8 mouse cellular contexts compared by ENCODE assay signal in genomic region chr7:24254633-24255474, GRCm38 (mm10). TPM values are rescaled to one million over a fixed set of nuclear protein-coding genes. Genes with fewer than 3 reads are reported as not detected.
DNase-seq lines count a peak whose midpoint lies in the region; ATAC-seq and TF ChIP-seq lines count a peak whose summit lies in the region.

Gene Zfp108 (plus strand): TSS chr7:24254794.

- intact Hi-C loops in heart, adult 2 months (cut with DNase I), result loop anchor here (1.0 to 5.0 kb wide), 6 partner anchors 15 to 173 kb away; partner anchors contain the start of genes Zfp112, Zfp180, Zfp235 and Zfp93

- H3K79me2 ChIP-seq in heart, adult 2 months (replicated peaks; ENCODE audit: control insufficient read depth, insufficient read depth, low read length), result no peaks in the 10 kb centered on the region

- peak; percentile 66 to 77 for DNase-seq in urinary bladder, adult 18-20 months (ENCODE audit: low spot score in 2 of 2)
- no peak for DNase-seq in urinary bladder, postnatal 10 days (ENCODE audit: low spot score)
- DNase-seq in heart, adult 2 months, result peak; percentile 83 to 88
- DNase-seq in kidney, adult 2 months, result peak; percentile 95
- peak; percentile 79 for DNase-seq in limb, embryonic 11.5 days (ENCODE audit: low spot score)
- peak; percentile 40 to 46 for DNase-seq in spleen, postnatal 36 days (ENCODE audit: low spot score in 2 of 2)

- ATAC-seq in embryonic facial prominence, embryonic 12.5 days (ENCODE audit: insufficient number of reproducible peaks, insufficient read depth, low FRiP score, low TSS enrichment), result peak; percentile 84
- ATAC-seq in limb, embryonic 11.5 days (ENCODE audit: insufficient number of reproducible peaks, low FRiP score, low TSS enrichment, low read depth), result peak; percentile 79
- peak; percentile 94 for ATAC-seq in midbrain, embryonic 13.5 days

- H3K4me2 ChIP-seq in embryonic facial prominence, embryonic 12.5 days (replicated peaks), result peak within 1 kb of the TSS; percentile 76
- H3K4me2 ChIP-seq in limb, embryonic 11.5 days (ENCODE audit: low read depth, severe bottlenecking), result peak within 1 kb of the TSS; percentile 64
- peak within 1 kb of the TSS; percentile 56 for H3K4me2 ChIP-seq in midbrain, embryonic 13.5 days (replicated peaks)

- no peaks in the 10 kb centered on the region for H3K27me3 ChIP-seq in embryonic facial prominence, embryonic 12.5 days
- H3K27me3 ChIP-seq in heart, adult 2 months (ENCODE audit: control insufficient read depth, insufficient read depth, low read length), result no peaks in the 10 kb centered on the region
- no peaks in the 10 kb centered on the region for H3K27me3 ChIP-seq in kidney, adult 2 months (replicated peaks; ENCODE audit: control insufficient read depth, insufficient read depth, low read length)
- H3K27me3 ChIP-seq in limb, embryonic 11.5 days (ENCODE audit: control insufficient read depth, insufficient read depth, low read length), result no peaks in the 10 kb centered on the region
- H3K27me3 ChIP-seq in midbrain, embryonic 13.5 days, result no peaks in the 10 kb centered on the region

- peak within 1 kb of the TSS; percentile 64 for H3K9ac ChIP-seq in embryonic facial prominence, embryonic 12.5 days
- peak within 1 kb of the TSS; percentile 77 for H3K9ac ChIP-seq in heart, adult 2 months (ENCODE audit: low read depth, low read length)
- H3K9ac ChIP-seq in limb, embryonic 11.5 days (ENCODE audit: low read length), result peak within 1 kb of the TSS; percentile 64
- H3K9ac ChIP-seq in midbrain, embryonic 13.5 days (replicated peaks), result peak within 1 kb of the TSS; percentile 58

- H3K4me3 ChIP-seq in embryonic facial prominence, embryonic 12.5 days, result peak within 1 kb of the TSS; percentile 55
- H3K4me3 ChIP-seq in heart, adult 2 months, result peak within 1 kb of the TSS; percentile 61
- peak within 1 kb of the TSS; percentile 60 for H3K4me3 ChIP-seq in kidney, adult 2 months (ENCODE audit: insufficient read depth, low read depth, low read length)
- peak within 1 kb of the TSS; percentile 48 for H3K4me3 ChIP-seq in limb, embryonic 11.5 days (ENCODE audit: low read depth, low read length)
- peak within 1 kb of the TSS; percentile 49 for H3K4me3 ChIP-seq in midbrain, embryonic 13.5 days (replicated peaks)

- TF ChIP-seq EP300 in heart, adult 2 months (IDR thresholded peaks at IDR 0.05; ENCODE audit: insufficient read depth, low read depth, low read length), result 0 out of 2 replicates have a peak, but pooled peaks have one; percentile 18

- H3K9me3 ChIP-seq in embryonic facial prominence, embryonic 12.5 days, result no peaks in the 10 kb centered on the region
- no peaks in the 10 kb centered on the region for H3K9me3 ChIP-seq in limb, embryonic 11.5 days (ENCODE audit: control insufficient read depth, low read length)
- no peaks in the 10 kb centered on the region for H3K9me3 ChIP-seq in midbrain, embryonic 13.5 days

- H3K27ac ChIP-seq in embryonic facial prominence, embryonic 12.5 days, result peak within 1 kb of the TSS; percentile 52; the same call in 1 of the 2 replicates
- peak within 1 kb of the TSS; percentile 60 for H3K27ac ChIP-seq in heart, adult 2 months
- H3K27ac ChIP-seq in kidney, adult 2 months (ENCODE audit: insufficient read depth, low read depth, low read length), result no peak within 1 kb of the TSS
- no peak within 1 kb of the TSS for H3K27ac ChIP-seq in limb, embryonic 11.5 days (replicated peaks; ENCODE audit: low read depth, low read length)
- peak within 1 kb of the TSS; percentile 7; the same call in 1 of the 2 replicates for H3K27ac ChIP-seq in midbrain, embryonic 13.5 days

- H3K36me3 ChIP-seq in embryonic facial prominence, embryonic 12.5 days, result peaks cover 3% of the 10 kb centered on the region; the same call in 1 of the 2 replicates
- no peaks in the 10 kb centered on the region; the same call in 1 of the 2 replicates for H3K36me3 ChIP-seq in heart, adult 2 months (ENCODE audit: control insufficient read depth, insufficient read depth, low read length)
- H3K36me3 ChIP-seq in kidney, adult 2 months (ENCODE audit: control insufficient read depth, insufficient read depth, low read length), result no peaks in the 10 kb centered on the region
- no peaks in the 10 kb centered on the region for H3K36me3 ChIP-seq in limb, embryonic 11.5 days (ENCODE audit: control insufficient read depth, insufficient read depth, low read length)
- peaks cover 6% of the 10 kb centered on the region; the same call in 1 of the 2 replicates for H3K36me3 ChIP-seq in midbrain, embryonic 13.5 days

- peak; percentile 79 for TF ChIP-seq POLR2A in heart, adult 2 months (IDR thresholded peaks at IDR 0.05; ENCODE audit: insufficient read depth, low read depth, low read length)
- peak; percentile 49 for TF ChIP-seq POLR2A in kidney, adult 2 months (IDR thresholded peaks at IDR 0.05; ENCODE audit: low read depth, low read length)

- peaks cover 5% of the 10 kb centered on the region; the same call in 1 of the 2 replicates for H3K4me1 ChIP-seq in embryonic facial prominence, embryonic 12.5 days
- H3K4me1 ChIP-seq in heart, adult 2 months (ENCODE audit: control insufficient read depth, insufficient read depth, low read length), result peaks cover 3% of the 10 kb centered on the region
- peaks cover 3% of the 10 kb centered on the region; the same call in 1 of the 2 replicates for H3K4me1 ChIP-seq in kidney, adult 2 months (ENCODE audit: control insufficient read depth, insufficient read depth, low read length)
- H3K4me1 ChIP-seq in limb, embryonic 11.5 days (ENCODE audit: control insufficient read depth, insufficient read depth, low read length), result no peaks in the 10 kb centered on the region
- peaks cover 25% of the 10 kb centered on the region for H3K4me1 ChIP-seq in midbrain, embryonic 13.5 days (replicated peaks)

- 18% methylated on average over 21 of the region's 21 CpGs for WGBS in embryonic facial prominence, embryonic 12.5 days
- 15% methylated on average over 21 of the region's 21 CpGs for WGBS in heart, adult 2 months
- WGBS in kidney, adult 2 months, result 17% methylated on average over 21 of the region's 21 CpGs
- WGBS in limb, embryonic 11.5 days, result 21% methylated on average over 21 of the region's 21 CpGs
- 19% methylated on average over 21 of the region's 21 CpGs for WGBS in midbrain, embryonic 13.5 days

- no peak for TF ChIP-seq CTCF in heart, adult 2 months (IDR thresholded peaks at IDR 0.05)
- TF ChIP-seq CTCF in kidney, adult 2 months (conservative IDR thresholded peaks at IDR 0.05; ENCODE audit: insufficient read depth, insufficient read length, low read depth, low read length), result no peak

RNA-seq across cellular contexts. Expression of gene Zfp108, which starts in this region (rescaled TPM):
- polyA plus RNA-seq in embryonic facial prominence, embryonic 12.5 days (2016; fragmentation: Nextera tagmentation; extraction: Ambion mirVana), result 5.3 and 5.6 TPM in 2 replicates
- 1 to 10 TPM; 1.4 to 1.8 TPM for total RNA-seq in heart, adult 2 months (2021)
- 0.70 and 1.4 TPM in 2 replicates for polyA plus RNA-seq in heart, adult 2 months (2012; rRNA removed)
- 1.2 and 1.3 TPM in 2 replicates for polyA plus RNA-seq in kidney, adult 2 months (2012; rRNA removed)
- 3.1 and 3.8 TPM in 2 replicates for polyA plus RNA-seq in limb, embryonic 11.5 days (2014; fragmentation: Nextera tagmentation; extraction: Ambion mirVana)
- 4.6 and 5.1 TPM in 2 replicates for polyA plus RNA-seq in midbrain, embryonic 13.5 days (2015; fragmentation: Nextera tagmentation; extraction: Ambion mirVana)

Comparison
In these comparisons a context has a peak if more than half of its experiments do, and no peak if none do; other contexts are left out.
1. H3K27ac ChIP-seq: peak in embryonic facial prominence, embryonic 12.5 days (single experiment), heart, adult 2 months (single experiment) and midbrain, embryonic 13.5 days (single experiment); none in kidney, adult 2 months (single experiment) and limb, embryonic 11.5 days (single experiment).
2. Peak in every context shown above with its lines, with median percentiles within 50 percentile points of each other: ATAC-seq, H3K4me2 ChIP-seq, H3K4me3 ChIP-seq and H3K9ac ChIP-seq.